Mouse (Mus musculus): Measurements from ENCODE around the gene Trpc4ap.

The Trpc4ap gene

GRCm38 (mm10) chr2:155641540-155642472 is 50.4 kb downstream of the Trpc4ap start:
- no peak for DNase-seq (ENCODE audit: low spot score in 2 of 2)

GRCm38 (mm10) chr2:155640656-155641055 is 51.5 kb downstream of the Trpc4ap start:
- DNase-seq (ENCODE audit: low spot score in 2 of 2), result no peak

- DNase-seq (ENCODE audit: low spot score in 2 of 2), result no peak
Observed at GRCm38 (mm10) chr2:155637411-155637810, 54.8 kb downstream of the Trpc4ap start.

DNA sequence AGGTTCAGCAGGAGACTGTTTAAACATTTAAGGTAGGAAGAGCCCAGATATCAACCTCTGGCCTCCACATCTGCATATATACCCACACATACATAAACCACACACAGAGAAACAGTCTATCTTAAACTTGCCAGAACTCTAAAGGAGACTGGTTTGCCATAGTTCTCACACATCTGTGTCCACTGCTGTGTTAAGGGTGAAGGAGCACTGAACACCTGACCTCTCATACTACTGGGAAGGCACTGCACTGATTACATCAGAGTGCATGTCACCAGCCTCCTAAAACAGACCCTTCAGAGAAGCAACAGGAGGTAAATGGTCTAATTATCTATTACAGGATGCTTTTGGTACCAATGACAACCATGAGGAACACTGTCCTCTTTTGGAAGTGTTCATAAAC is 55.3 kb downstream of the Trpc4ap start:
- no peak for DNase-seq (ENCODE audit: low spot score in 2 of 2)

GRCm38 (mm10) chr2:155635961-155636360 is 56.2 kb downstream of the Trpc4ap start:
- DNase-seq (ENCODE audit: low spot score in 2 of 2), result no peak

GRCm38 (mm10) chr2:155634562-155634961 is 57.6 kb downstream of the Trpc4ap start:
- DNase-seq (ENCODE audit: low spot score in 2 of 2), result peak in 1 of 2 experiments; percentile 36

GRCm38 (mm10) chr2:155633731-155634130 is 58.5 kb downstream of the Trpc4ap start:
- DNase-seq (ENCODE audit: low spot score in 2 of 2), result no peak

DNA sequence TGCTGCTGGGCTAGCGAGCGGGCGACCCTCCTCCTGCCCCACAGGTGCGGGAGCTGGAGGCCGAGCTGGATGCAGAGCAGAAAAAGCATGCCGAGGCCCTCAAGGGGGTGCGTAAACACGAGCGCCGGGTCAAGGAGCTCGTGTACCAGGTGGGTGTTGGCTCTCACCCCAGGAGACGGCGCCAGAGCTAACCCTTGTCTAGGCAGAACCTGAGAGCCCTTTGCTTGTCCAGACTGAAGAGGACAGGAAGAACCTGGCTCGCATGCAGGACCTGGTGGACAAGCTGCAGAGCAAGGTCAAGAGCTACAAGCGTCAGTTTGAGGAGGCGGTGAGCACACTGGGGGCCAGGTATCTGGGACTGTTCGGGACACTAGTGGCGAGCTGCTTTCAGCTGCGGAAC is 59.1 kb downstream of the Trpc4ap start:
- no peak for DNase-seq (ENCODE audit: low spot score in 2 of 2)

- DNase-seq (ENCODE audit: low spot score in 2 of 2), result no peak
Observed at GRCm38 (mm10) chr2:155632138-155632936, 59.8 kb downstream of the Trpc4ap start.

- DNase-seq (ENCODE audit: low spot score in 2 of 2), result no peak
Observed at GRCm38 (mm10) chr2:155630590-155631416, 61.4 kb downstream of the Trpc4ap start.

GRCm38 (mm10) chr2:155630153-155630552 is 62.0 kb downstream of the Trpc4ap start:
- DNase-seq (ENCODE audit: low spot score in 2 of 2), result no peak

- no peak for DNase-seq (ENCODE audit: low spot score in 2 of 2)
Observed at GRCm38 (mm10) chr2:155629231-155629661, 62.9 kb downstream of the Trpc4ap start.

- DNase-seq (ENCODE audit: low spot score in 2 of 2), result no peak
Observed at GRCm38 (mm10) chr2:155628519-155628918, 63.7 kb downstream of the Trpc4ap start.

DNA sequence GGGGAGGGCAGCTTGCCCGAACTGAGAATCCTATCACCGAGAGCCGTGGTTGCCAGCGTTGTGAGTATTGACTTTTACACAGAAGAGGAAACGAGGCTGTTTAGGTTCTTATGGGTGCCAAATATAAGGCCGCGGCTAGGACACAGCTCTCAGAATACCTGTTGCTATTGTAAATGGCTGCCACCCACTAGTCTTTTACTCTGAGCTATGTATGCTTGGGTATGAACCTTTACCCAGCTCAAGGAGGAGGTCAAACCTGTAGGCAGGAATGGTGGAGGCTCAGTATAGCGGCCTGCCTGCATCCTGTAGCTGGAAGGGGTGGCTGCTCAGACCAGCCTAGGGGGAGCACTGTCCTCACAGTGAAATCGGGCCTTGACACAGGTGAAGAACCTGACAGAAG is 64.1 kb downstream of the Trpc4ap start:
- no peak for DNase-seq (ENCODE audit: low spot score in 2 of 2)

- DNase-seq (ENCODE audit: low spot score in 2 of 2), result peak; percentile 52 to 67
Observed at GRCm38 (mm10) chr2:155627030-155627738, 65.0 kb downstream of the Trpc4ap start.

- no peak for DNase-seq (ENCODE audit: low spot score in 2 of 2)
Observed at GRCm38 (mm10) chr2:155626277-155626676, 65.9 kb downstream of the Trpc4ap start.

DNA sequence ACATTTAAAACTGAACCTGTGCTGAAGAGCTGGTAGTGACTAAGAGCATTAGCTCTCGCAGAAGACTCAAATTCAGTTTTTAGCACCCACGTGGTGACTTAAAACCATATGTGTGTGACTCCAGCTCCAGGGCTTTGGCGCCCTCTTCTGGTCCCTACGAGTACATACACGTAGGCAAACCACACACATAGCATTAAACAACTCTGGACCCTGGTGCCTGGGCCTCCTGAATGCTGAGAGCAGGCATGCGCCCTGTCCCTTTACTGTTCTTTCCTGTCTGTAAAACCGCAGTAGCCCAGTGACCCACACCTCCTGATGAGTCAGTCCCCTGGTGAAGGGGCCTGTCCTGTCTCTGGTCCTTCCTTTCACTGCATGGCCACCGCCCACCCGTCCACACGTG is 67.5 kb downstream of the Trpc4ap start:
- no peak for DNase-seq (ENCODE audit: low spot score in 2 of 2)

GRCm38 (mm10) chr2:155623996-155624395 is 68.2 kb downstream of the Trpc4ap start:
- no peak for DNase-seq (ENCODE audit: low spot score in 2 of 2)

- no peak for DNase-seq (ENCODE audit: low spot score in 2 of 2)
Observed at GRCm38 (mm10) chr2:155622606-155623005, 69.6 kb downstream of the Trpc4ap start.

DNA sequence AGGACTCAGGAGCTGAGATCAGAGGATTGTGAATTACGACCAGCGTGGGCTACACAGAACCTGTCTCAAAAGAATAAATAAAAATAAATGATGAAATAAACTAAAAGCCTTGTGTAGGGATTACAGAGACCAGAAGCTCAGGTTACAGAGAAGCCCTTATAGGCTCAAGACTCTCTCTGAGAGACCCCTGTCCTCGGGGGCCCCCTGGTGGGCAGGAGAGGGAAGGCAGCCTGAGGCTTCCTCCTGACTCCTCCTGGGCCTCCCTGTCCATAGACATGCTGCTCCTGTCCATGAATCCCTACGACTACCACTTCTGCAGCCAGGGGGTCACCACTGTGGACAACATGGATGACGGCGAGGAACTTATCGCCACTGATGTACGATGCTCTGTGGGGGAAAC is 72.4 kb downstream of the Trpc4ap start:
- DNase-seq (ENCODE audit: low spot score in 2 of 2), result peak; percentile 86 to 88

DNA sequence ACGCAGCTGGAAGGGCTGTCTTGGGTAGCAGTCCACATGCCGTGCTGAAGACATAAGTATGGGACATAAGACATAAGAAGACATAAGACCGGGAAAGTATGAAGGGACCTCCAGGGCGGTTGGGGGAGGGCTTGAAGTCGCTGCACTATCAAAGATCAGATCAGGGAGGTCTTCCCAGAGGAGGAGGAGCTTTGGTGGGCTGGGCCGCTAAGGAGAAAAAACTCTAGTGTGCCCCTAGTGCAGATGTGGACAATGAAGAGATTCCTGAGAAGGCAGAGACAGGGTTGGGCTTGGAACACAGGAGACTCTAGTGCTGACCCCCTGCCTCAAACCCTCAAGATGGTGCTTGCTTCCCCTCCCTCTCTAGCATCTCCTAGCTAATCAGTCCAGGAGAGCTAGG is 75.2 kb downstream of the Trpc4ap start:
- no peak for DNase-seq (ENCODE audit: low spot score in 2 of 2)
